Mouse (Mus musculus) stomach, embryonic 14.5 days (tissue): ENCODE measurements around the gene Slc48a1. TPM values are rescaled to one million over a fixed set of nuclear protein-coding genes. Genes with fewer than 3 reads are reported as not detected.
A peak's percentile ranks its signal among the peaks of the same experiment; 100 is the strongest.

Experiments used
- ATAC-seq: fragments of 200-750 bp; cut with Nextera tagmentation; 2 replicates; pipeline ENCODE4 v1.8.0; 2017; ENCODE audit warnings: low read depth, moderate TSS enrichment; ENCODE audit not compliant: insufficient number of reproducible peaks, insufficient read depth, low FRiP score
- H3K27ac ChIP-seq: fragments of 300-500 bp; sonication (generic); 2 replicates; pipeline ENCODE4 v1.5.1; 2014; ENCODE audit warnings: mild to moderate bottlenecking, low read length, moderate library complexity, mixed read lengths
- H3K27me3 ChIP-seq: fragments of 300-500 bp; sonication (generic); 2 replicates; pipeline ENCODE4 v1.6.1; 2014; ENCODE audit warnings: low read length, control low read depth, mixed read lengths; ENCODE audit not compliant: control insufficient read depth, insufficient read depth
- H3K36me3 ChIP-seq: fragments of 300-500 bp; sonication (generic); 2 replicates; pipeline ENCODE4 v1.6.1; 2014; ENCODE audit warnings: mild to moderate bottlenecking, control low read depth, low read length, moderate library complexity, mixed read lengths; ENCODE audit not compliant: control insufficient read depth, insufficient read depth
- H3K4me1 ChIP-seq: fragments of 300-500 bp; sonication (generic); 2 replicates; pipeline ENCODE4 v1.6.1; 2014; ENCODE audit warnings: low read length, control low read depth, mixed read lengths; ENCODE audit not compliant: control insufficient read depth, insufficient read depth
- H3K4me2 ChIP-seq: fragments of 300-500 bp; sonication (generic); replicated peaks from 2 replicates; pipeline ENCODE4 v1.6.1; 2014; ENCODE audit warnings: low read depth, low read length, control low read depth
- H3K4me3 ChIP-seq: fragments of 300-500 bp; sonication (generic); 2 replicates; pipeline ENCODE4 v1.5.1; 2014; ENCODE audit warnings: low read depth, low read length, control low read depth
- H3K9ac ChIP-seq: fragments of 300-500 bp; sonication (generic); replicated peaks from 2 replicates; pipeline ENCODE4 v1.6.1; 2014; ENCODE audit warnings: low read depth, mild to moderate bottlenecking, control low read depth, low read length, moderate library complexity, mixed read lengths
- H3K9me3 ChIP-seq: fragments of 300-500 bp; sonication (generic); 2 replicates; pipeline ENCODE4 v1.6.1; 2016; ENCODE audit warnings: low read depth, low read length, control low read depth; ENCODE audit not compliant: control insufficient read depth
- WGBS: fragments of 180-500 bp; shearing (Covaris S2); extraction: QIAGEN DNeasy Blood & Tissue Kit; methylation state at CpG from one replicate; pipeline ENCODE4 v1.1.7; 2014; 5-methylcytosine and 5-hydroxymethylcytosine counted together
- polyA plus RNA-seq: library from polyadenylated mRNA; unstranded; fragments of >200 nt; fragmentation: Nextera tagmentation; extraction: Ambion mirVana; gene quantifications from 2 replicates; pipeline ENCODE4 v1.2.1, GENCODE M21; 2014

Slc48a1 gene
- polyA plus RNA-seq, 1 experiment from 2014 or later = 23.5 TPM

- no peak for ATAC-seq
- Histone ChIP-seq H3K4me3 (no peak overlapping the region), H3K27ac (no peak overlapping the region), H3K4me1 (peaks cover 67% of the 10 kb centered on the region), H3K4me2 (no peak overlapping the region; the same call in 1 of the 2 replicates), H3K27me3 (no peaks in the 10 kb centered on the region), H3K36me3 (no peaks in the 10 kb centered on the region), H3K9ac (no peak overlapping the region), H3K9me3 (no peaks in the 10 kb centered on the region)
- WGBS = 90% methylated on average over 6 of the region's 6 CpGs
Observed at GRCm38 (mm10) chr15:97824042-97824441, 45.7 kb downstream of the Slc48a1 start.

DNA sequence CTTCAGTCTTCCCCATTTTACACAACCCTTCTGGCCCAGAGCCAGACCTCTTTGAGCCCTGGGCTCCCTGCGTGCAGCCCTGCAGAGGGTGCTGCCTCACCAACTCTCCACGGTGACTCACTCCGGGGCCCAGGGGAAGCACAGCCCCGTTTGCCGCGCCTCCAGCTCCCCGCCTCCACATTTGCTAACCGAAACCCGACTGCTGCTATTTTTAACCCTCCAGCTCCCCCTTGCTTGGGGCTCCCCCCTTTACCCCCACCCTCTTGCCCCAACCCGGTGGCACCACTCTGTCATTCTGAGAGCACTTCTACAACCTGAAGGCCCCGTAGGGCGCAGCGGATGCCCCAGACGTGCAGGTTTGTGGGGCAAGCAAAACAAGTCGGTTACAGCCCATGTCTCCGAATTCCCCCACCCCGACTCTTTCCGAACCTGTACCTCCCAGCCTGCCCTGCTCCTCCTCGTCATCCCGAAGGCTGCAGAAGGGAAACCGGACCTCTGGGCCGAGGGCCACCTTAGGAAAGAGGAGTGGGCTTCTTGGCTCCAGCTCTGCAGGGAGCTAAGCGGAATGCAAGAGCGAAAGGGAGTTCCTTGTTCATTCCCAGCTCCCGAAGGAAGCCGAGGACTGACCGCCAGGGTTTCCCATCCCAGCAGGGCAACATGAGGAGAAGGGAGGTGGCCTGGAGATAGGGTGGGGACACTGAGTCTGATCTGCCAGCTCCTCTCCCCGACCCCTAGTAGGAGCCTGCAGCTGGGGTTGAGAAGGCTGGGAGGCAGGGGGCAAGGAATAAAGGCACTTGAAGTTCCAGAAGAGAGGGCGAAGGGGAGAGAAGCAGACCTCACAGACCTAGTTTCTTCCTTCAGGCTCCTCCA is 47.0 kb downstream of the Slc48a1 start:
- peak overlapping the region; percentile 26; the same call in 1 of the 2 replicates for H3K9ac ChIP-seq
- H3K4me1 ChIP-seq = peaks cover 80% of the 10 kb centered on the region
- H3K4me3 ChIP-seq = peak overlapping the region; percentile 25
- no peaks in the 10 kb centered on the region for H3K27me3 ChIP-seq
- H3K27ac ChIP-seq = peak overlapping the region; percentile 90
- H3K36me3 ChIP-seq = no peaks in the 10 kb centered on the region
- H3K4me2 ChIP-seq = peak overlapping the region; percentile 72
- WGBS = 6% methylated on average over 29 of the region's 29 CpGs
- peak; percentile 85 for ATAC-seq
- no peaks in the 10 kb centered on the region for H3K9me3 ChIP-seq

- Histone ChIP-seq H3K4me1 (peaks cover 79% of the 10 kb centered on the region), H3K4me3 (no peak overlapping the region), H3K9ac (peak overlapping the region; percentile 26; the same call in 1 of the 2 replicates), H3K27me3 (no peaks in the 10 kb centered on the region), H3K36me3 (no peaks in the 10 kb centered on the region), H3K27ac (peak overlapping the region; percentile 90; the same call in 1 of the 2 replicates), H3K9me3 (no peaks in the 10 kb centered on the region), H3K4me2 (peak overlapping the region; percentile 72)
- no peak for ATAC-seq
- 53% methylated on average over 12 of the region's 12 CpGs for WGBS
Observed at GRCm38 (mm10) chr15:97825941-97826587, 47.7 kb downstream of the Slc48a1 start.

DNA sequence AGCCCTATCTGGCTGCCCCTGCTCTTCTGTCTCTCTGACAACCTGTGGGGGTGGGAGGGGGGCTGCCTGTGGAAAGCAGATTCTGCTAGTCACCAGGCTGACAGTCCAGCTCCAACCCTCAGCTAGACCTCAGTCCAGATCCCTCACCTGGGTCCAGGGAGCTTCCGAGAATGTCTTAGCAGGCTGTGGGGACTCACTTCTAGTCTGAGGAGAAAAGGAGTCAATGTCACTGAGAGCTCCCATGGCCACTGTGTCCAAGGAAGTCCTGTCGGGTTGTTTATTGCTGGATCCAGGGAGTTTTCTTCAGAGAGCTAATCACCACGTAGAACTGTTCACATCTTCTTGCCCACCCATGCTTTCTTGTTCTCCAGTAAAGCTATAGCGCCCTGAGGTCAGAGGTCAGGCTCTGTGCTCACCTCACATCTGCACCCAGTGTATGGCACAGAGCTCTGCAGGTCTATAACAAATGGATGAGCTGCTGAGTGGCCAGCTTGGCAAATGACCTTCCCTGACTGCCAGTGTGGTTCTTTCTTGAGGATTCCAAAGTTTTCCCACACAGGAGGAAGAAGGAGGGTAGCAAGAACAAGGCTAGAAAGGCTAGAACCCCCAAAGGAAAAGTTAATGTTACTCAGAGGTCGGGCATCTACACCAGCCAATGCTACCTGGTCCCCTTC is 48.4 kb downstream of the Slc48a1 start:
- no peaks in the 10 kb centered on the region for H3K27me3 ChIP-seq
- H3K27ac ChIP-seq = no peak overlapping the region
- ATAC-seq = no peak
- H3K36me3 ChIP-seq = no peaks in the 10 kb centered on the region
- H3K4me1 ChIP-seq = peaks cover 73% of the 10 kb centered on the region
- 66% methylated on average over 5 of the region's 5 CpGs for WGBS
- no peak overlapping the region for H3K9ac ChIP-seq
- H3K4me3 ChIP-seq = no peak overlapping the region
- H3K9me3 ChIP-seq = no peaks in the 10 kb centered on the region
- H3K4me2 ChIP-seq = no peak overlapping the region

GRCm38 (mm10) chr15:97827401-97827800 is 49.1 kb downstream of the Slc48a1 start:
- Histone ChIP-seq H3K9me3 (no peaks in the 10 kb centered on the region), H3K27ac (no peak overlapping the region), H3K9ac (no peak overlapping the region), H3K4me3 (no peak overlapping the region), H3K4me1 (peaks cover 75% of the 10 kb centered on the region), H3K27me3 (no peaks in the 10 kb centered on the region), H3K4me2 (no peak overlapping the region), H3K36me3 (no peaks in the 10 kb centered on the region)
- WGBS = 86% methylated on average over 8 of the region's 8 CpGs
- no peak for ATAC-seq

- H3K4me1 ChIP-seq = peaks cover 70% of the 10 kb centered on the region
- H3K4me2 ChIP-seq = peak overlapping the region; percentile 19
- no peaks in the 10 kb centered on the region for H3K27me3 ChIP-seq
- H3K9me3 ChIP-seq = no peaks in the 10 kb centered on the region
- WGBS = 38% methylated on average over 6 of the region's 6 CpGs
- H3K36me3 ChIP-seq = no peaks in the 10 kb centered on the region
- no peak for ATAC-seq
- no peak overlapping the region for H3K4me3 ChIP-seq
- H3K27ac ChIP-seq = peak overlapping the region; percentile 97
- no peak overlapping the region for H3K9ac ChIP-seq
Observed at GRCm38 (mm10) chr15:97828221-97828842, 50.0 kb downstream of the Slc48a1 start.

DNA sequence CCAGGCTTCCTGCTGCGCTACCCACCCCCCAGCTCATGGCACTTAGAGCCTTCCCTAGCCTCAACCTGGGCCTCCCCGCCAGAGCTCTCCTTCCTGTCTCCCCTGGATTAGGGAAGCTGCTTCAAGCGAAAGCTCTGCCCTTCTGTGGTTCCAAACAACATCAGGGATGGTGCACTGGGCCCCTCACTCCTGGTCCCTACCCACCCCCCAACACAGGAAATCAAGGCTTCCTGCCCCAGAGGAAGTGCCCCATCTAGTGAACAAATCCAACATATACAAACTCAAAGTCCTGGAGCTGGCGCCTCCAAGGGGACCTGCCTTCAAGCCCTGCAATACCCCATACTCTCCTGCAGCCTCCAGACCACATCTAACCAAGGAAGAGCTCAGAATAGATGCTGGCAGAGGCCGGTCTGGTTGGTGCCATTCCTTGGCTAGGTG is 50.6 kb downstream of the Slc48a1 start:
- no peak overlapping the region; the same call in 1 of the 2 replicates for H3K4me3 ChIP-seq
- ATAC-seq = no peak
- H3K9ac ChIP-seq = no peak overlapping the region

DNA sequence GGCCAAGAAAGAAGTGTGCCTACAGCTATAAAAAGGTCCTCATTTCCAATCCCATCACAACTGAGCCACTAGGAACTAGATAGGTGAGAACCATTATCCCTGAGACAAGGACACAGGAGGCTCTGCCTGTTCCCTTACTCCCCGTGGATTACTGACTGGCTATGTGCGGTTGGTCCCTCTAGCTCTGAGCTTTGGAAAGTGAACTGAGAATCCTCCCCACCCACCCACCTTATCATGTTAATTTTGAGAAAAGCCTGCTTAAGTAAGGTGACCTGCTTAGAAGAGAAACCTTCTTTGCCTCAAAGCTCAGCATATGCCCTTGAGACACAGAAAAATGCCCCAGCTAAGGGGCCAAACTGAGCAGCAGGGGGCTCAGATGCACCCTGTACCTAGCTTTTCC is 51.1 kb downstream of the Slc48a1 start:
- 70% methylated on average over 2 of the region's 2 CpGs for WGBS
- Histone ChIP-seq H3K36me3 (no peaks in the 10 kb centered on the region), H3K27ac (peak overlapping the region; percentile 97; the same call in 1 of the 2 replicates), H3K9me3 (no peaks in the 10 kb centered on the region), H3K4me1 (peaks cover 61% of the 10 kb centered on the region), H3K9ac (no peak overlapping the region), H3K4me2 (peak overlapping the region; percentile 64; the same call in 1 of the 2 replicates), H3K4me3 (peak overlapping the region; percentile 78; the same call in 1 of the 2 replicates), H3K27me3 (no peaks in the 10 kb centered on the region)
- ATAC-seq = no peak

More for the DNA sequence above, 50.6 kb downstream of the Slc48a1 start:
- Histone ChIP-seq H3K9me3 (no peaks in the 10 kb centered on the region), H3K4me1 (peaks cover 66% of the 10 kb centered on the region), H3K36me3 (no peaks in the 10 kb centered on the region), H3K27me3 (no peaks in the 10 kb centered on the region), H3K27ac (peak overlapping the region; percentile 97; the same call in 1 of the 2 replicates), H3K4me2 (peak overlapping the region; percentile 14; the same call in 1 of the 2 replicates)
- 55% methylated on average over 5 of the region's 5 CpGs for WGBS
